Mouse (Mus musculus) heart, adult 18-20 months (tissue): ENCODE measurements around the gene Ddx18. TPM values are rescaled to one million over a fixed set of nuclear protein-coding genes. Genes with fewer than 3 reads are reported as not detected.

Experiments used
- DNase-seq, 2 experiments: peaks; one replicate each; pipeline ENCODE4 v3.0.0; 2021 to 2022; ENCODE audit warnings: mixed read lengths in 1 of 2
- long read RNA-seq, 2 experiments: library from polyadenylated mRNA; stranded (forward); transcript quantifications; one replicate each; pipeline ENCODE4 v2.0.0; 2021
- total RNA-seq, 2 experiments: library from RNA; stranded (reverse); gene quantifications; 2 replicates each; pipeline ENCODE4 v1.2.3; 2021

The Ddx18 gene
- total RNA-seq, result 10 to 100 TPM; 19.4 to 20.1 TPM
- long read RNA-seq, experiment 1, transcript Ddx18-201 (13 exons, 2,258 nt), result major isoform, 17 of 17 reads
- long read RNA-seq, experiment 1, partial matches to known transcripts, result 0 of 17 reads
- long read RNA-seq, experiment 1, other reads (novel, unspliced or antisense), result 0 of 17 reads
- long read RNA-seq, experiment 2, partial matches to known transcripts, result 1 of 6 reads
- long read RNA-seq, experiment 2, other reads (novel, unspliced or antisense), result 1 of 6 reads

DNA sequence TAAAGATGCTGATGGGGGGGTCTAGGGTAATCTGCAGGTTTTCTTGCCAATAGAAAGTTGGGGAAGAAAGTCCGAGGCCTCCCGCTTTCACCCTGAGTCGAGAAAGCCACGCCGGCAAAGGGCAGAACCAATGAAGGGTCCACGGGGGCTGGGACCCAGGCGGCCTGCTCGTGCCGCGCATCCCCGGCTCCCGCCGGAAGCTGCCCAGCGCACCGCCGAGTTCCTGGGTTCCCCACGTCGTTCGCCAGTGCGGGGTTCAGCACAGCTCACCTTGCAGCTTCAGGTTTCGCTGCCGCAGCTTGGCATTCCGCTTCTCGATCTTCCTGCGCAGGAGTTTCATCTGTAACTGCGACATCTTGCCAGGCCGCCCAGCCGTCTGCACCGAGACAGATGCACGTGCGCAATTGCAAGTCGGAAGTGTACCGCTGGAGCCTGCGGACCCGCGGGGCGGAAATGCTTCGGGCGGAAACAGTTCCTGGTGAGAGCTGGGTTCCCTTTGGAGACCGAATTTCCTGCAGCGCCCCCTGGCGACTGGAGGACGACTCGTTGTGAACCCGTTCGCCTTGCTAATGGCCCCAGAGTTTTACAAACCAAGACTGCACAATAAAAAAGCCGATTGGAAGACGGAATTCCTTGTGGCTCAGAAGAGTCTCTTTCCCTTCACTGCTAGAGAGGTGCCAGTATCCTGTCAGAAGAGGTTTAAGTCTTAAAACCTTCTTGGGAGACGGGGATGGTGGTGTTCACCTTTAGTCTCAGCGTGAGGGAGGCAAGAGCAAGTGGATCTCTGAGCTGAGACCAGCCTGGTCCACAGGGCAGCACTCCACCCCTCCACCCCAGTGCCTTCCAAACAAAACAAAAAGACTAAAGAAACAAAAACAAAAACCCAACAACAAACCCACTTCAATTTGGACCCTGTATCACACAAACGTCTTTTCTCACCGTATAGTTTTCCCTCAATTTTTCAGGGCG lies at the start of gene Ddx18:
TSS of gene Ddx18 (minus strand) at position 469 of the 969 bp plus-strand sequence.
- DNase-seq, result peak; percentile 96 to 99

DNA sequence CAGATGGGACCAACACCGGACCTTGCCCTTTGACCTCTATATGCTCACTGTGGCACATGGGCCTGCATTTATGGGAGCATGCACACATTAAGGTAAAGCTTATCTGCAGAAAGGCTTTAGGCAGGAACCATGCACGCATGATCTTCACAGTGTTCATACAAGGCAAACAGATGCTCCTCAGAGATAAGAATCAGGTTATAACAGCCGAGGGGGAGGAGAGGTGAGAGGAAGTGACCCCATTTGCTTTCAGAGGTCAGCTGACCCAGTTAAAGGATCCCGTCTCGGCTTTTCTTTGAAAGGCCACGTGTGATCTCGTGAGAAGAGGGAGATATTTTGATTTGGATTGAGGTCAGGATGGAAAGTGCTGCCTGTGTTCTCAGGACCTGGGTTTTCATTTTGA lies 40.2 kb upstream of the Ddx18 start:
- no peak for DNase-seq

DNA sequence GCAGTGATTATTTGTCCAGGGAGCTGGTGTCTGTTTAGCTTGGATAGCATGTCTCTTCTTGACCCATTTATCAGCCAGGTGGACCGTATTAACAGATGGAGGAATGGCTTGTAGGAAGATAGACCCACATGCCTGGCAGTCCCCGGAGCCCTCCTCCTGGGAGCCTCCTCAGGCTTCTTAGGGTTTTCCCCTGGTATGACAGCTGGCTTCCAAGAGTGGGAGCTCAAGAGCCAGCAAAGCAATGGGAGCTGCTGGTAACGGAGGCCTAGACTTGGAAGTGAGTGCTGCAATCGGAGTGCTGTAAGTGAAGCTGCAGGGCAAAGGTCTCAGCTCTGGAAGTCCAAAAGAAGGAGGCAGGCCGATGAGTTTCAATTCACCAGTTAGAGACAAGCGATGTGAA lies 37.3 kb upstream of the Ddx18 start:
- peak; percentile 15 to 17 for DNase-seq

DNA sequence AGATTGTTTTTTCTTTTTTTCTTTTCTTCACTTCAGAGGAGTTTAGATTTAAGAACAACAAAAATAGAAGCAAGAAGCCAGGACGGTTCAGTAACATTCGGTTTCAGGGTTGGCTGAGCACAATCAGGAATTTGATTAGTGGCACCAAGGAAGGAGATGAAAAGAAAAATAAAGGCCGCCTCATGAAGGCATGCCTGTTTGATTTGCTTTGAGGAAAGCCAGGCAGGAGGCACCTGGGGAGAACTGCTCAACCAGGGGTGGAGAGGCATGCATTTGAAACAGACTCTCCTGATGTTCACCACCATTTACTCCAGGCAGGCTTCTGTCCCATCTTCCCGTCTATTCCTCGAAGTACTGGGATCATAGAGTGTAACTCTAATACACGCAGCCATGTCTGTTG lies 34.1 kb upstream of the Ddx18 start:
- no peak for DNase-seq

DNA sequence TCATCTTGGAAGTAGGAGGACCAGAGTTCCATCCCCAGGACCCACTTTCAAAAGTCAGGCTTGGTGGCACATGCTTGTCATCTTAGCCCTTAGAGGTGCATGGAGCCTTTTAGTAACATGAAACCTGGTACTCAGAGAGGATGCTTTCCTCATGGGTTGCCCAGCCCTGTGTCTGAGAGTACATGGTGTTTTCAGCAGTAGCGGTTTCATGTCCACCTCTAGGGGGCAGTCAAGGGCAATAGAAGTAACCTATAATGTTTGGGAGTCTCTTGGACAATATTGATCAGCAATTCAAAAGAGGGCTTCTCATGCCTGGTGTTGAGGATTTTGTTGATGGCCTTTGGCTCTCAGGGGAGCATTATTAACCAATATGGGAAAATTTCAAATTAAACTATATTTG lies 33.3 kb upstream of the Ddx18 start:
- DNase-seq, result peak in 1 of 2 experiments; percentile 18

DNA sequence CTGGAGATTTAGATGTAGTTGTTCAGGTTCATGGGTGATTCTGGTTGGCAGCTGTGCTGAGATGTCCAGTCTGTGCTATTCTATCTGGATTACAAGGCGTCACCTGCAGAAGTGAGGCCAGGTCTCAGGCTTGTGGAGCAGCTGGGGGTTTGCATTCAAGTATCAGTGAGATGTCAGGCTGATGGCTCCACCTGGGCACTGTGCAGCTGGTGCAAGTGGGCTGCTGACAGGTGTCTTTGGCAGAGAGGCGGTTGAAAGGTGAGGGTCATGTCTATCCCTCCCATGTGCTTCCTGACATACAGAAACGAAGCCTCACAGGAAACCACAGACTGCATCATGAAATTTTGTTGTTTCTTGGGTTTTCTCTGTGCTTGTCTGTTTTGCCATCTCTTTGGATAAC lies 30.6 kb upstream of the Ddx18 start:
- DNase-seq, result no peak

DNA sequence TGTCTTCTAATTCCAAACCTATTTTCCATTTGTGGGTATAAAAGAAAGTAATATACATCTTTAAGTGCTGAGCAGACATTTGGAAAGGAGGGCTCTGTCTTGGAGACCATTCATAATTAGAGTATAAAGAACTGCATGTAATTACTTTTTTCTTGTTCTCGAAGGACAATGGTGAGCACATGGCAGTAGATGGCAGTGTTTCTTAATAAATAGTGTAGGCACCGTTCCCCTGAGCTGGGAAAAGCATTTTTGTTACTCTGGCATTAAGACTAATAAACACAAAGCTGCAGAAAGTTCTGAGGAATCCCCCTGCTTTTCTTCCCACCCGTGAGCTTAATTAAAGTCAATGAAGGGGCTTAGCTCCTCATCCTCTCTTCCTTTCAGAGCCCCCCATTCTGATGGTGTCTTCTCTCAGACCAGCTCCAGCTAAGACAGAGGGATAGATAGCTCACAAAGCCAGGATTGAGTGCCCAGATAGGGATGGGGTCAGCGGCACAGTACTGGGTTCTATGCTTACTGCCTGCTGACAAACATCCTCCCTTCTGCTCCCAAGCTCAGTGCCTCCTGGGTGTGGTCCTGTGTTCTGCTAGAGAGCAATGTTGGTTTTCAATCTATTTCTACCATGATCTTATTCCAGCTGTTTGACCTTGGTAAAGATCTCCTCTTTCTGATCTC lies 29.3 kb upstream of the Ddx18 start:
- DNase-seq, result no peak

DNA sequence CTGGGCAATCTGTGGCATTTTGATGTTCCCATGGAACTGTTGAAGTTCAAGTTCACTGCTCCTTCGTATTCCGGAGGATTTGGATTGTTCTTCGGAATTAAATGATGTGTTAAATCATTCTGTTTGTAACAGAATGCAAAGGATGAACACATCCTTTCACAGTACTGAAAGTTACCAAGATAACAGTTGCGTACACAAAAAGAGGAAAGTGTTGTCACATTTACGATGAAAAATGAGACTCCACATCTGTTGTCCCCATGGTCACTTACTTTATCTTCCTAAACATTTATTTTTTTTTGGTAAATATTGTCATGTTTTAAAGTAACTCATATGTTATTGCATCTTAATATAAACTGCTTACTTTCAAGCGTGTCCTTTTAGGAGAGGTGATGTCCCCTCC lies 17.0 kb upstream of the Ddx18 start:
- DNase-seq, result no peak

DNA sequence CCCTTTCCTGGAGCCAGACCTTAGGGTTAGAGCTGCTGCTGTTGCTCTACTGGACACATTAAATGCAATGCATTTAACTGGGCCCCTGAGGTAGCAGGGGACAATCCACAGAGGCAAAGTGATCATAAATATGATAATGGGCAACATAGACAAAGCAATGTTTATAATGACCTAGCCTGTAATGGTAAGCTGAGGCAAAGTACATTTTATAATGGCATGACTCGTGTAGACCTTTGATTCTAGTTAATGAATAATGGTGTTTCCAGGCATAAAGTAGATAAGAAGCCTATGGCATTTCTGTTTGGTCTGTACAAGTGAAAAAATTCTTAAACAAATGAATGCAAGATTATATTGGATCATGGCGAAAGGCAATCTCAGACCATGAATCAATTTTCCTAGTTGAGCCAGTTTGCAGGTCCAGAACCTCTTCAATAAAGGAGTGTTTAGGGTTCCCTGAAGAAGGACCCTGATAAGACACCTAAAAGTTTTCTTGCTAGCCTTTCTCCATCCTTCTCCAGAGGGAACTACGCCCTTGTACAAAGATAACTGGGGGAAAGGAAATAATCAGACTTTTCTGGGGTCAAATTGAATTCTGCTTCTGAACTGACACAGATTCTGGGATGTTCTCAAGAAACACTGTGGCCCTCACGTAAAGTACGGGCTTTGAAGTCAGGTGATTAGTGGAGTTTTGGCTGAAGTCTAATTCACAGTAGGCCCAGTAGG lies 13.5 kb upstream of the Ddx18 start:
- DNase-seq, result no peak

DNA sequence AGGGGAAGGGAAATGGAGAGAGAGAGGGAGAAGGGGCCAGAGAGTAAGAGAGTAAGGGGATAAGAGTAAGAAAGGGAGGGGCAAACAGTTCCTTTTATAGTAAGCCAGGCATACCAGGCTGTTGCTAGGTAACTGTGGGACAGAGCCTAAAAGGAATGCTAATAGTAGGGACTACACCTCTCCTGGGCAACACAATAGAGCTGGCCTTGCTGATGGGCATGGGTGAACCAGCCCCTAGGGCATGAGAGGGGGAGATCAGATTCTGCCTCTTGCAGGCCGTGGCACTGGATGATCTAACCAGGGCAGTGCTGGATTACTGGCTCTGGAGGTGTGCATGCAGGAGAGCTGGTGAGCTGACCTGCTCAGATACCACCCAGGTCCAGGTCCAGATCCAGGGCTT lies 9.7 kb upstream of the Ddx18 start:
- no peak for DNase-seq

DNA sequence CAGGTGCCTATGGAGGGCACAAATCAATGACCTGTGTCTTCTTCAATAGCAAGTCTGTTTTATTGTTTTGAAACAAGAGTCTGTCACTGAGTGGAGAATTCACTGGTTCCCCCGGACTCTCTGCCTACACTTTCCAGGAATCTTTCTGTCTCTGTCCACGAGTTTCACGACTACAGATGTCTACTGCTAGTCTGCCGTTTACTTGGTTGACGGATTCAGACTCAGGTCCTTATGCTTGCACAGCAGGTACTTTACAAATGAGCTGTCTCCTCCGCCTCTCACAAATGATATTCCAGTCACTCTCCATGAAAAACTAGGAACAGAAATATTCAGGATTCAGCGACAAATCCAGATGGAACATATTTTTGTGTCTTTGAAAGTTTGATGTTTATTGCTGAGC lies 2.7 kb upstream of the Ddx18 start:
- no peak for DNase-seq

DNA sequence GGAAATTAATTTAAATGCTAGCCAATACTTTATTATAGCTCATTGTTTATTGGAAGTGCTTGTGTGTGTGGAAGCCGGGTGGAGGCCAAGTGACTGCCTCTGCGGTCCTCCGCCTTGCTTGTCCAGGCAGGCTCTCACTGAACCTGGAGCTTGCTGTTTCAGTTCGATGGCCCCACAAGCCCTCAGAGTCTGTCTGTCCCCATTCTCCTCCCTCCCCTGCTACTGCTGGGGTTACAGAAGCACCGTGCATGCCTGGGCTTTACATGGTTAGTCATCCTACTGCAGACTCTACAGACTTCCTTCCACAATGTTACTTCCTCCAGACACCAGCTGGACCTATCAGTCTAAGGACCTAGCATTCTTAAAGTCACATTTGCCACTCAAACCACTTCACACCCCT lies 9.9 kb downstream of the Ddx18 start:
- DNase-seq, result peak in 1 of 2 experiments; percentile 26

DNA sequence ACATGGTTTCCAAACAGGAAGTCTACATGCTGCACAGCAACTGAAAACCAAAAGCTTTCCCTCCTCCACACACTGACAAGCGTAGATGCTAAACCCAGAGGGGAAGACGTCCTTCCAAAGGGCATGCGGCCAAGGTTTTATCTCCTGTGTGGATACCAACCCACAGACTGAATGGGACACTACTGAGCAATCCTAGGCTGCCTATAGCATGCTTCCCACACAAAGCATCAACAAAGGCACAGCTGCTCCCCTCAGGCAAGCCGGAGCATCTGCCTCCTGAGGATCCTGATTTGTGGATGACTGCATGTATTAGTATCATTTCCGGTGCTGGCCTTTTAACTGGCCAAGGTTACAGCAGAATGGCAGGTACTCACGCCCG lies 16.3 kb downstream of the Ddx18 start:
- DNase-seq, result peak in 1 of 2 experiments; percentile 8

DNA sequence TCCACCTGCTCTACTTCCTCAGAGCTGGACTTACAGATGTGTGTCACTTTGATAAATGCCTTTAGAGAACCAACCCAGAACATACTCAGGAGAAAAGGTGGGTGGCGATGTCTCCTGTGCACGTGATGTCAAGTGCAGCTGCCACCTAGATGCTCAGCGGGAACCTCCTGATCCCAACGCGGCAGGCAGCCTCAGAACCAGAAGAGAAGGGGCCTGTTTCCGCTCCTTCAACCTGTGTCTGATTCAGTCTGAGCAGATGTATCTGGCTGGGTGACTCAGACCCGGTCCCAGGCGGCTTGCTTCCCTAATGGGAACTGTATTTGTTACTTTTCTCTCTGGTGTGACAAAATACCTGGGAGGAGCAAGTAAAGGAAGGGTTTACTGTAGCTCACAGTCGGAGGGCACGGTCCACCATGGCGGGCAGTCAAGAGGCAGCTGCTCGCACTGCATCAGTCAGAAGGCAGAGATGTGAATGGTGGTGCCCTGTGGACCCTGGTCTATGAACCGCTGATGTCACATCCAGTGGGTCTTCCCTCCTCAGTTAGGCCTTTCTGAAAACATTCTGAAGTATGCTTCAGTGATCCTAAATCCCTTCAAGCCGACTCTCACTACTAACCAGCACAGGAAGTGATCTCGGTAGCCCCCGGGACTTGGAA lies 16.9 kb downstream of the Ddx18 start:
- DNase-seq, result no peak

DNA sequence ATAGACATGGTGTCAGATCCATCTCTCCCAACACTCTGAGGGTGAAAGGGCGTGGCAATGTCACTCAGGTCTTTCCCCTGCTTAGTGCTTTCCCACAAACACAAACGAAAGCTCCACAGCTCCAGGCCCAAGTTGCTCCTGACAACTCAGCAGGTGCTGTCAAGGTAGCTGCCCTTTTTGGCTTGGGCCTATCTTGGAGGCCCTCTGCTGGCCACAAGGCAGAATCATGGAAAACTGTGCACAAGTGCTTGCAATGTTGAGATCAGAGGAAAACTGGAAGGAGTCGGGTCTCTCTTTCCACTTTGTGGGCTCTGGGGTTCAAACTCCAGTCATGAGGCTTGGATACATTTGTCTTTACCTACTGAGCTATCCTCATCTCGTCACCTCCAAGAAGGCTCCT lies 18.3 kb downstream of the Ddx18 start:
- no peak for DNase-seq

DNA sequence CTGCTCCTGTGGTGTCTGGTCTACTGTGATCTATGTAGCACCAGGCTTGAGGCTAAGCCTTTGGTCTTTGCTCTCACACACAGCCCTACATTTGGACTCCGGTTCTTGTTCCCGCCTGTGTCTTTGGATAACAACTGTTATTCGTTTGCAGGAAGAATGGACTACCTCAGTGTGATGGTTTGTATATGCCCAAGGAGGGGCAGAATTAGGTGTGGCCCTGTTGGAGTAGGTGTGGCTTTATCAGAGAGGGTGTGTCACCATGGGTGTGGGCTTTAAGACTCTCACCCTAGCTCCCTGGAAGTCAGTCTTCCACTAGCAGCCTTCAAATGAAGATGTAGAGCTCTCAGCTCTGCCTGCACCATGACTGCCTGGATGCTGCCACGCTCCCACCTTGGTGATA lies 19.1 kb downstream of the Ddx18 start:
- DNase-seq, result no peak

DNA sequence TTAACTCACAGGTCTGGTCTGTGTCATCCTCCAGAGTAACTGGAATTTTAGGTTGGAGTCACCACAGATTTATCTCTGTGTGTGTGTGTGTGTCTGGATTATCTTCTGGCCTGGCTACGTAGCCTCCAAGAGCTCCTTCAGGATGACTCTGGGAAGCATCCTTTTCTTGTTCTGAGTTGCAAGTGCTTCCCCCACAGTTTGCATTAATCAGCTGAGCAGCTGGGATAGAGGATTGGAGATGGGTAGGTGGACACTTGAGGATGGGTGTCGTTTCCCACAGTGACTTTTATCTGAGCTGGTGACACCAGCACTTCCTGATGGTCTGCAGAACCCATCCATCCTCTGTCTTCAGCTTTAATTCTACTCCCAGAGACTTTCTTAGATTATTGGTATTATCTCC lies 20.9 kb downstream of the Ddx18 start:
- no peak for DNase-seq

DNA sequence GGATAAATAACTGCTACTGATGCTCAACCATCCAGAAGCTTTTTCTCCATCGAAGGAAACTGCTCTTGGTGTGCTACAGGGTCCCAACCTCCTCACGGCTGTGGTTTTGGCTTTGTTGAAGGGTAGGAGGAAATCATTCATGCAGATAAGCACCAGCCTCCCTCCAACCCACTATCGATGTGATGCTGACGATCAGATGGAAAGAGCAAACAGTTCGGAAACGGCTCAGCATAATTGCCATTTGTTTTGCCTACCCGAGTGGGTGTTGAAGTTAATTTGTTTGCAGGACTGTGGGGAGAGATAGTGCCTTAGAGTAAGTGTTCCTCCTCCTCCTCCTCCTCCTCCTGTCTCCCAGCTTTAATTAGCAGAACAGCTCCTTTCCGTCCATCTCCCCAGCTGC lies 27.4 kb downstream of the Ddx18 start:
- no peak for DNase-seq

DNA sequence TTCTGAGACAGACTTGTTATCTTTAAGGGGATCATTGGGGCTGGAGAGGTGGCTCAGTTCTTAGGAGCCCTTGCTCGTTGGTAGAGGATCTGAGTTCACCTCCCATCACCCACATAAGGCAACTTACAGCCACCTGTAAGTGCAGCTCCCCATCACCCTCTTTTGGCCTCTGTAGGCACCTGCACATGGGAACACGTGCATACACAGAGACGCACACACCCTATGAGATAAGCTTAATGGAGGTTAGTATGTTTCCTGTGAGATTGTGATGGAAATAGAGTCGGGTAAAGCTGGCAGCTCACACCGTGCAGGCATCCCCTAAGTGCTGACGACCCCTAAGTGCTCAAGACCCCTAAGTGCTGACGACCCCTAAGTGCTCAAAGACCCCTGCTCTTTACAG lies 36.4 kb downstream of the Ddx18 start:
- DNase-seq, result no peak

DNA sequence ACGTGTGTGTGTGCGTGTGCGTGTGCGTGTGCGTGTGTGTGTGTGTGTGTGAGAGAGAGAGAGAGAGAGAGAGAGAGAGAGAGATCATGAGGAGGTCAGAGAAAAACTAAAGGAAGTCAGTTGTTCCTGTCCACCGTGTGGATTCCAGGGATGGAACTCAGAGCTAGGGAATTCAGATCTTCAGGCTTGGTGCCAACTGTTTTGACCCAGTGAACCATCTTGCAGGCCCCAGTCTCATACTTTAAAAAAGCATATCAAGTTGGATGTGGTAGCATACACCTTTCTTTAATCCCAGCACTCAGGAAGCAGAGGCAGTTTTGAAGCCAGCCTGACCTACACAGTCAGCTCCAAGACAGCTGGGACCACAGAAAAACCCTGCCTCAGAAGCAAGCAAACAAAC lies 38.5 kb downstream of the Ddx18 start:
- DNase-seq, result no peak

DNA sequence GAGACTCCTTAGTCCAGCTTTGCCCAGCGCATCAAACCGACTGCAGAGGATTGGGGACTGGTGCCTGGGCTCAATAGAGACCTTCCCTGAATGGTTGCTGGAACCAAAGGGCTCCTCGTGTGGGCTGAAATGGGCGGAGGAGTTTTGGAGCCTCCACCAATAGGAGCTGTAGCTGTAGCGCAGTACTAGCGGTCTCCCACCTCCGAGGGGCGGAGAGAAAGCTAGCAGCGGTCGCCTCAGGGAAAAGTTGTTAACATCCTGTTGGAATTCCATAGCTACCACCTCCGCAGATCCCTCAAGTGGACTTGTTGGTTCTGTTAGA lies 39.4 kb downstream of the Ddx18 start, which contains the start of gene Htr5b:
TSS of gene Htr5b (minus strand) at position 67 of the 322 bp plus-strand sequence.
- DNase-seq, result no peak
